Mouse (Mus musculus) G1E-ER4 (cell line): ENCODE measurements around the gene Hao1. TPM values are rescaled to one million over a fixed set of nuclear protein-coding genes. Genes with fewer than 3 reads are reported as not detected.

Experiments
- GATA1 ChIP-seq: IDR thresholded peaks from one replicate; pipeline ENCODE4 v1.8.0; 2012; ENCODE audit warnings: low read length, inconsistent platforms
- polyA plus RNA-seq: library from polyadenylated mRNA; stranded (reverse); fragments of >175 nt; gene quantifications from 2 replicates; pipeline ENCODE4 v1.2.3, GENCODE M21; 2012

Hao1 gene
- polyA plus RNA-seq, result not detected in 2 replicates

GRCm38 (mm10) chr2:134554221-134554727 lies at the start of gene Hao1:
Gene Hao1, minus strand, starts transcription at chr2:134554368.
- no peak for TF ChIP-seq GATA1

DNA sequence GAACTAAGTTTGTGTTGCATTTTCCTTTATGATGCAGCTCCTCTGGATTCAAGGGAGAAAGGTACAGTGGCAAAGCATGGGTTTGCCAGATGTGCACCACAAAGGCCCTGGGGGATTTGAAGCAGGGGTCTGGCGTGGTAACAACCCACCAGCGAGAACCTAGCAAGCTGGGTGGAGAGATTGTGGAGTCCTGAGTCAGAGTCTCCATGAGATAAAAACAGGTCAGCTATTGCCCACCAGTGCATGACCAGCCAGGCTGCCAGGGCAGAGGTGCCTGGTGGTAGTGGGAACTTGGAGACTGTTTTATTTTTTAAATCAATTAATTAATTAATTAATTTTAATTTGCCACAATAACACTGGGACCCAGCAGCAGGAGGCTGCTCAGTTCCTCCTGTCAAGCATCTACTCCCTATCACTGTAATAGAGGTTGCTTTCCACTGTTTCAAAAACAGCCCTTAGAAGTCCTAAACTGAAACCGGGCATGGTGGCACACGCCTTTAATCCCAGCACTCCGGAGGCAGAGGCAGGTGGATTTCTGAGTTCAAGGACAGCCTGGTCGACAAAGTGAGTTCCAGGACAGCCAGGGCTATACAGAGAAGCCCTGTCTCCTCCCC lies 37.0 kb upstream of the Hao1 start:
- no peak for TF ChIP-seq GATA1

DNA sequence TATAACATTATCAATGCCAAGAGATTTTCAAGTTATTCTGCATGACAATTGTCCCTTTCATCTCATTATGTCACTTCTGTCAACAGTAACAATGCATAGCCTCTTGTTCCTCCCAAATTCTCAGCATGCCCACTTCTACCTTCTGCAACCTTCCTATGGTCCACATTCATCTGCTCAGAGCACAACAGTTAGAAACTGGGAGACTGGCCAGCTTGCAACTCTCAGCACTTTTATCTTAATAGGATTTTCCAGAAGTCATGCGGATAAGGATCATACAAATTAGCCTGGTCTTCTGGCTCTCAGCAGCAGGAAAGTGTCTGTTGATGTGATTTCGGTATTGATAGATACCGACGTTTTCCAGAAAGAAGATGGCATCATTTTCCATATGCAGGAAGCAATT lies 31.1 kb upstream of the Hao1 start:
- no peak for TF ChIP-seq GATA1

- no peak for TF ChIP-seq GATA1
These were observed 5.3 kb upstream of the Hao1 start for GRCm38 (mm10) chr2:134559422-134559821.

GRCm38 (mm10) chr2:134552358-134552757 lies 1.8 kb downstream of the Hao1 start:
- no peak for TF ChIP-seq GATA1

DNA sequence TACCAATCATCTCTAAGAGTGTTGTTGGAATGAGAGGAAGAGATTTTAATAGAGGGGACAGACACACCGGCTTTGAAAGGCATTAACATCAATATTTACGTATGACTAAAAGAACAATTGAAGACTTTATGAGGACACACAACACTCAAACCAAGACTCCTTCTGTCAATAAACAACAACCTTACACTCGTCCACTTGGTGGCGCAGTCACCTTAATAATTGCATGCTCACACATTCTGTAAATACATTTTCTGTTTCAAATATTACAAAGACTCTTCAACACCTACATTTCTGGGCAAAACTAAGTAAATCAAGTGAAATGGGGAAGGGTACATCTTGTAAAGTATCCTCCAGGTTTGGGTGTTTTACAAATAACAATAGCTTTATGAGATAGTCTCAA lies 4.4 kb downstream of the Hao1 start:
- TF ChIP-seq GATA1, result no peak

- TF ChIP-seq GATA1, result no peak
These were observed 9.1 kb downstream of the Hao1 start for GRCm38 (mm10) chr2:134545116-134545515.

GRCm38 (mm10) chr2:134544321-134545065 lies 9.7 kb downstream of the Hao1 start:
- no peak for TF ChIP-seq GATA1

DNA sequence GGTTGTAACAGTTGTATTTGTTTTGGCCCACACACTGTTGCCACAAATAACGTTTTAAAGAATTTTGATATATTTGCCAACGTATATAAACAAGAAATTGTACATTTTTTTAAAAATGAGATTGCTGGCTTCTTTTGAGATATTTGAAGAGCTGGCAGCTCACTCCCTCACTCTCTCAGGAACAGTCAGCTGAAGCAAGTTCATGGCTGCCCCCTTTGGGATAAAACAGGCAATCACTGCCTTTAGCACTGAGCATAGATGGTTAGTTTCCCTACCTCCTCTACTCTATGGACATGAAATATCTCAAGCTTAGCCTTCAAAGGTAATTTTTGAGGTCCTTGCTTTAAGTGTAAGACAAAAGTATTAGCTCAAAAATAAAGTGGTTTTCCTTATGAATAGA lies 10.7 kb downstream of the Hao1 start:
- no peak for TF ChIP-seq GATA1

GRCm38 (mm10) chr2:134541019-134541418 lies 13.1 kb downstream of the Hao1 start:
- no peak for TF ChIP-seq GATA1

GRCm38 (mm10) chr2:134538451-134538850 lies 15.7 kb downstream of the Hao1 start:
- TF ChIP-seq GATA1, result no peak

- TF ChIP-seq GATA1, result no peak
These were observed 25.9 kb downstream of the Hao1 start for GRCm38 (mm10) chr2:134528122-134528810.

DNA sequence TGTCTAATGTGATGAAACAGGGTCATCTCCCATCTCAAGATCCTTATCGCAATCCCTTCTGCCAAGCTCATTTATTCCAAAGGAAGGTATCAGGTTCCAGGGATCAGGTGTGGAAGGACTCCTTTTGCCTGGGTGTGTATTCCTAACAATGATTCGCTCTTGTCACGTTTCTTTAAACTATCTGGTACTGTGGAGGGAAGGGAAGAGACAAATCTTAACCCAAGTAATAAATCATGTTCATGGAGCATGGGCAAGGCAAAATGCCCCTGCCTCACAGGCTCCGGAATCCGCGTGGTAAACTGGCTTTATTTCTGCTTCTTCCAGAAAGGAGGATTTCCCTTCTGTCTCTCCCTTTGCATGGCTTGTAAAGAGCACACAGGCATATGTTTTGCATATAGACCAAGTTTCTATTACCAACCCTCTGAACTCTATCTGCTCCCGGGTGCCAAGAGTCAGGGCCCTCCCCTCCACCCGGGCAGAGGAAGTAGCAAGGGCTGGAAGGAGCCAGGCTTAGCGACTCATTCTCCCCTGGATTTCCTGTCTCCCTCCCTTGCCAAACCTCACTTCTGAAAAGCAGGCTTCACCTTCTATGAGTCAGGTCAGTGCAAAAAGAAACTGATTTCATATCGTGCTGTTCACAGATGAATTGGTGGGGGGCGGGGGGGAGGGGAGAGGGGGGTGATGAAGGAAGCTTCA lies 26.6 kb downstream of the Hao1 start:
- no peak for TF ChIP-seq GATA1

- TF ChIP-seq GATA1, result no peak
These were observed 36.1 kb downstream of the Hao1 start for GRCm38 (mm10) chr2:134518042-134518441.

DNA sequence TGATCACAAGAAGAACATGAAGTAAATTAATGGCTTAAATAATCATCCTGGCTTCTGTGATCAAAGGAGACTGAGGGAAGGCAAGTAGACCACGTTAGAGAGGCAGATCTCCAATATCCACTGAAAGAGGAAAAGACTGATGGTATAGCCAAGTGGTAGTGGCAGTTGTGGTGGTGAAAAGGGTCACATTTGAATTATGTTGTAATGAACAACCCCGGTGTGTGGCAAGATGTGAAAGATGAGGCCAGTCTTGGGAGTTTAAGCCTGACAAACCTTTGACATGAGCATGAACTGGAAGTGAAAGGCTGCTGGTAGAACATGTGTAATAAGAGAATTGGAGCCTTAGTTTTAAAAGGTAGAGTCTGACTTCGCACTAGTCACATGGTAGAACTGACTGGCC lies 54.4 kb downstream of the Hao1 start:
- no peak for TF ChIP-seq GATA1

DNA sequence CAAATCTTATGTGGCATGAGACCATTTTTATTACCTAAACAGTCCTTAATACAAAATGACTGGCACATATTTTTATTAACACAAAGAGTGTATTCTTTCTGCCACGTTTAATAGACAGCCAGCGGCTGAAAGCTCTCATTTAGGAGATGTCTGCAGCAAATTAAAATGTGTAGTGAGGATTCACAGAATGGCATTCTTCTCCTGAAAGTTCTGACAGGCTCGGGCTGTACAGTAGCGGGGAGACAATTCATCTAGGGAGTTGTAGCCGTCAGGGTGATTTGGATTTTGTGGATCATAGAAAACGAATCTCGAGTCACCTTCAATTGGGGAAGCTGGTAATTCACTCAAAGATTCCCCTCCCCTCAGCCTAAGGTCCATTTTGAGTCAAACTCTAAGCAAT lies 55.7 kb downstream of the Hao1 start:
- no peak for TF ChIP-seq GATA1
